Mouse (Mus musculus): ENCODE results near the gene Ryr1. TPM values are rescaled to one million over a fixed set of nuclear protein-coding genes. Genes with fewer than 3 reads are reported as not detected.
A peak's percentile ranks its signal among the peaks of the same experiment; 100 is the strongest.

Ryr1 gene
- polyA plus RNA-seq, 1 experiment from 2014 or later = 0.97 TPM

DNA sequence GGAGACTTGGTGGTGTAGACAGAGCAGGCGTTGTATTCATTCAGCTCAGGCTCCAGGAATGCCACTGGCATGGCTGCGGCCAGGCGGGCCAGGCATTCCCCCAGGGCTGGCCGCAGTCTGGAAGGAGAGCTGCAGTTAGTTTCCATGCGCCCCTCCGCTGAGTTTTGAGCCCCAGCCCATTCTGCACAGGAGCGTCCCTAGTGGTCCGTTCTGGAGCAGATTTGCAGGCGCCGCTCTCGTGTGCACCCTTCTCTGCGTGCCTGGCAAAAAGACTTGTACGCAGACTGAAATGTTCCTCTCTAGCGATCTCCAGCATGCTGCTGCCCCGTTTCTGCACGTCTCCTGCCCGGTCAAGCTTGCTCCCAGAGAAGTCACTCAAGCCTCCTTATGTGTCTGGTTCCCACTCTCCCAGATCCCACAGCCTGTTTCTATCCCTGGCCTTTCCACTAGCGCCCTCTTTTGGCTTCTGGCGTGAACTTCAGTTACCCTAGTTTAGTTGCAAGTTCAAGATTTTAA is 63.4 kb downstream of the Ryr1 start:
- H3K27me3 ChIP-seq (ENCODE audit: insufficient read depth, poor library complexity, severe bottlenecking) = peaks cover 33% of the 10 kb centered on the region
- peaks cover 10% of the 10 kb centered on the region; the same call in 1 of the 2 replicates for H3K9me3 ChIP-seq
- H3K36me3 ChIP-seq = no peaks in the 10 kb centered on the region
- peak; percentile 59 for DNase-seq (ENCODE audit: low spot score)
- peaks cover 9% of the 10 kb centered on the region for H3K4me1 ChIP-seq (replicated peaks)
- peak overlapping the region; percentile 19 for H3K4me3 ChIP-seq
- H3K27ac ChIP-seq = peak overlapping the region; percentile 59; the same call in 1 of the 2 replicates
- WGBS = 8% methylated on average over 19 of the region's 19 CpGs

DNA sequence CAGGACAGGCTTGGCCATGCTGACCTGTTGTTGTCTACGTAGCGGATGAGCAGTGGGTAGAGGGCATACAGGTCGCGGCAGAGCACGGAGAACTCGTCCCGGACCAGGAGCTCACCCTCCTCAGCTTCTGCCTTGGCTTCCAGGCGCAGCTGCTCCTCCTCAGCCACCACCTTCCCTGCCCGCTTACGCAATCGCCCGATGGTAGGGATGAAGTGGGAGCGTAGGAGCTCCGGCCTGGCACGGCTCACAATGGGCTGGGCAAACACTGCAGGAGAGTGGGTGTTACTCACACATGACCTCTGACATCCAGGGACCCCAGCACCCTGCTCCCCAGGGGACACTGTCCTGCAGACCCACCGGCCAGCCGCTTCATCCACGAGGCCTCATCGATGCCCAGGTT is 65.5 kb downstream of the Ryr1 start:
- Histone ChIP-seq H3K27me3 (ENCODE audit: insufficient read depth, poor library complexity, severe bottlenecking) (peaks cover 54% of the 10 kb centered on the region), H3K4me3 (no peak overlapping the region), H3K4me1 (replicated peaks) (peaks cover 9% of the 10 kb centered on the region), H3K36me3 (no peaks in the 10 kb centered on the region), H3K9me3 (no peaks in the 10 kb centered on the region), H3K27ac (no peak overlapping the region)
- WGBS = 82% methylated on average over 19 of the region's 19 CpGs
- no peak for DNase-seq (ENCODE audit: low spot score)

DNA sequence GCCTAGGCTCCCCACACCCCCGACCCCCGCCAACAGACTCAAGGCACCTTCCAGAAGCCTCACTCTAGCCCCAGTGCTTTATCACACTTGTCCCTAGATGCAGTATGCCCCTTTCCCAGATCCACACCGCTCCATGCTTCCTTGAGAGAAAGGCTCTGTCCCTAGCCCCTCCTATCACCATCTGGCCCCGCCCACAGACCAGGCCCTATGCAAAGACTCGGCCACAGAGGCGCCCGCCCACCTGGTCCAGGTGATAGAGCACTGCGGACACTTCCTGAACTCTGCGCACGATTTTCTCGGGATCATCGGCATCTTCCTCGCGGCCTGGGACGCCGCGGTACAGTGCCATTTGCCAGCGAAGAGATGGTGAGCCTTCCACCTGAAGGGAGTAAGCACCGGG is 72.2 kb downstream of the Ryr1 start:
- H3K9me3 ChIP-seq = peaks cover 6% of the 10 kb centered on the region; the same call in 1 of the 2 replicates
- no peak overlapping the region for H3K27ac ChIP-seq
- no peaks in the 10 kb centered on the region for H3K36me3 ChIP-seq
- H3K27me3 ChIP-seq (ENCODE audit: insufficient read depth, poor library complexity, severe bottlenecking) = peaks cover 63% of the 10 kb centered on the region
- peaks cover 9% of the 10 kb centered on the region for H3K4me1 ChIP-seq (replicated peaks)
- H3K4me3 ChIP-seq = peak overlapping the region; percentile 26
- 5% methylated on average over 19 of the region's 19 CpGs for WGBS
- DNase-seq (ENCODE audit: low spot score) = no peak

DNA sequence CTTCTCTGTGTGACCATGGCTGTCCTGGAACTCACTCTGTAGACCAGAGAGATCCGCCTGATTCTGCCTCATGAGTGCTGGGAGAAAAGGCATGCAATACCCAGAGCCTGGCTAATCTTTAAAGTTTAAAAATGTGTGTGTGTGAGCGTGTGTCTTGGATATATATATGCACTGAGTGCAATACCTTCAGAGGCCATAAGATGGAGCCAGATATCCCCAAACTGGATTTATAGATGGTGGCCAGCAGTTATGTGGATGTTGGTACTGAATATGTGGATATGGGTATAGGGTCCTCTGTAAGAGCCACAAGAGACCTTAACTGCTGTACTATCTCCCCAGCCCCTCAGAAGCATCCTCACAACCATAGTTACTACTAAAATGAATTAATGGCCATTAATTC is 74.2 kb downstream of the Ryr1 start:
- H3K27ac ChIP-seq = no peak overlapping the region
- peaks cover 16% of the 10 kb centered on the region for H3K4me1 ChIP-seq (replicated peaks)
- WGBS = 40% methylated on average over 2 of the region's 2 CpGs
- H3K9me3 ChIP-seq = peaks cover 6% of the 10 kb centered on the region; the same call in 1 of the 2 replicates
- no peak for DNase-seq (ENCODE audit: low spot score)
- no peak overlapping the region for H3K4me3 ChIP-seq
- peaks cover 48% of the 10 kb centered on the region for H3K27me3 ChIP-seq (ENCODE audit: insufficient read depth, poor library complexity, severe bottlenecking)
- H3K36me3 ChIP-seq = no peaks in the 10 kb centered on the region

DNA sequence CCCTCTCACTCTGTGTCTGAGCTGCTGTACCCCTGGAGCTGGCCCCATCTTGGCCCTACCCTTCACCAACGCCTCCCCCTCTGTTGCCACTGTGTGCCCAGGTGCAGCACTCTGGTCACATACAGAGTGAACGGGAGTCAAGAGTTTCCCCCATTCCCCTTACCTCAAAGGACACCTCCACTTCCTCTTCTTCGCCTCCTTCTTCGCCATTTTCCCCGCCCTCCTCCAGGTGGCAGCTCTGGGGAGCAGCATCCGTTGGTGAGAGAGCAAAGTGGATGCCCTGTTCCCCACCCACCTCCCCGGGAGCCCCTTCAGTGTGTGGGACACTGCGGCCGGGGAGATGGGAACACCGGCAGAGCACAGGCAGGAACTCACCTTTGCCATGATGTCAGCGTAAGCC is 76.4 kb downstream of the Ryr1 start:
- no peak overlapping the region for H3K4me3 ChIP-seq
- peaks cover 29% of the 10 kb centered on the region for H3K4me1 ChIP-seq (replicated peaks)
- peaks cover 33% of the 10 kb centered on the region for H3K27me3 ChIP-seq (ENCODE audit: insufficient read depth, poor library complexity, severe bottlenecking)
- WGBS = 79% methylated on average over 11 of the region's 11 CpGs
- no peak for DNase-seq (ENCODE audit: low spot score)
- H3K27ac ChIP-seq = no peak overlapping the region
- peaks cover 6% of the 10 kb centered on the region; the same call in 1 of the 2 replicates for H3K9me3 ChIP-seq
- no peaks in the 10 kb centered on the region for H3K36me3 ChIP-seq

DNA sequence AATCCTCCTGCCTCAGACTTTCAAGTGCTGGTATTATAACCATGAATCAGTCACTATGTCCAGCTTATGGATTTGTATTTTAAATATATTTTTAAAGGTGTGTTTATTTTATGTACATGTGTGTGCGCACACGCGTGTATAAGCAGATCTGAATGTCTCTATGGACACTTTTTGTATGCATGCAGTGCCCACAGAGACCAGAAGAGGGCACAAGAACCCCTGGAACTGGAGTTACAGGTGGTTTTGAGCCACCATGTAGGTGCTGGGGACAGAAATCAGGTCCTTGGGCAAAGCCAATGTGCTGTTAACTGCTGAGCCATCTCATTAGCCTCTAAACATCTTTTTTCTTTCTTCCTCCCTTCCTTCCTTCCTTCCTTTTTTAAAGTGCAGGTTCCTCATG is 76.9 kb downstream of the Ryr1 start:
- 81% methylated on average over 3 of the region's 3 CpGs for WGBS
- Histone ChIP-seq H3K9me3 (peaks cover 6% of the 10 kb centered on the region; the same call in 1 of the 2 replicates), H3K27ac (no peak overlapping the region), H3K36me3 (no peaks in the 10 kb centered on the region), H3K4me3 (no peak overlapping the region), H3K27me3 (ENCODE audit: insufficient read depth, poor library complexity, severe bottlenecking) (peaks cover 28% of the 10 kb centered on the region), H3K4me1 (replicated peaks) (peaks cover 34% of the 10 kb centered on the region)
- DNase-seq (ENCODE audit: low spot score) = no peak

DNA sequence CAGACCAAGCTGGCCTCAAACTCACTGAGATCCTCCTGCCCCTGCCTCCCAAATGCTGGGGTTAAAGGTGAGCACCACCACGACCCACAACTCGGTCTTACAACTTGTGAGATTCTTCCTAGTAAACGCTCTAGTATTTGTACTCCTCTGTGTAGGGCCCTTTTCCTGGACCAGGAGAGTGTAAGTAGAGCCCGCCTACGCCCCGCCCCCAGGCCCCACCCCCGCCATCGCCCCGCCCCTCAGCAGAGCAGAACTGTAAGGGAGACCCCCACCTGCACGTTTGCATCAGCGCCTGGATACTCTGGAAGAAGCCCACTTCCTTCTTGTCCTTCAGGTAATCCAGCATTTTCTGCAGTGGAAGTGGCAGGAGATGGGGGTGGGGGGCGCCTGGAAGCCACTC is 78.4 kb downstream of the Ryr1 start:
- WGBS = 4% methylated on average over 12 of the region's 12 CpGs
- Histone ChIP-seq H3K27ac (no peak overlapping the region), H3K4me1 (replicated peaks) (peaks cover 29% of the 10 kb centered on the region), H3K27me3 (ENCODE audit: insufficient read depth, poor library complexity, severe bottlenecking) (peaks cover 13% of the 10 kb centered on the region), H3K9me3 (peaks cover 6% of the 10 kb centered on the region; the same call in 1 of the 2 replicates), H3K4me3 (no peak overlapping the region; the same call in 1 of the 2 replicates), H3K36me3 (no peaks in the 10 kb centered on the region)
- DNase-seq (ENCODE audit: low spot score) = no peak

DNA sequence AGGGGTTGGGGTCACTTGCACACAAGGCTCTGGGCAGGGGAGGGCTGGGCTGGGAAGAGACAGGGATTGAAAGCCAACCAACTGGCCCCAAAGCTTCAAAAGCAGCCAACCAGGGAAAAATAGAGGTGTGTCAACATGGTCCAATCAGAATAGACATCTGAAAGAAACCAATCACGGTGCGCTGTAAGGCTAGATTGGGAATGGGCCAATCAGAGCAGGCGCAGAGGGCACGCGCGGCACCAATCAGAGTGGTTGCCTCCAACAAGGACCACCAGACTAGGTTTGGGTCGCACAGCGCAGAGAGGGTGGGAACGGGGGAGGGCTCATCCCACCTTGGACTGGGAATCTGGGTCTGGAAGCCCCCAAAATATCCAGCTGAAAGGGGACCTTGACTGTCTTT is 80.7 kb downstream of the Ryr1 start:
- Histone ChIP-seq H3K4me1 (replicated peaks) (peaks cover 42% of the 10 kb centered on the region), H3K27ac (peak overlapping the region; percentile 53), H3K4me3 (0 out of 2 replicates have a peak overlapping the region, but pooled peaks have one; percentile 9), H3K27me3 (ENCODE audit: insufficient read depth, poor library complexity, severe bottlenecking) (peaks cover 8% of the 10 kb centered on the region), H3K36me3 (no peaks in the 10 kb centered on the region), H3K9me3 (peaks cover 6% of the 10 kb centered on the region; the same call in 1 of the 2 replicates)
- 59% methylated on average over 9 of the region's 9 CpGs for WGBS
- peak; percentile 35 for DNase-seq (ENCODE audit: low spot score)

DNA sequence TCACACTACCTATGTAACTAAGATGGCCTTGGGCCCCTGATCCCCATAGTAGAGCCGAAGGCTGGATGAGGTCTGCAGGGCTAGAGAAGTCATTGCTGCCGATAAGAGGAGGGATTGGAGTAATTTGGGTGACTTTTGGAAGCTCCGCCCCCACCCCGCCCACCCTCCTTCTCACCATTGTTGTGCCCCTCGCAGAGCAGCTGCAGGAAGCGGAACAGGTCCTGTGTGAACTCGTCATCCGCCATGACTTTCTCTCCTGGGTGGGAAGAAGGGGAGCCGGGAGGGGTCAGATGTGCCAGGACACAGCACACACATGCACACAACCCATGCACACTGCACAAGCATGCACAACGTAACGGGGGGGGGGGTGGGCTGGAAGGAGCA is 81.3 kb downstream of the Ryr1 start:
- H3K27me3 ChIP-seq (ENCODE audit: insufficient read depth, poor library complexity, severe bottlenecking) = peaks cover 8% of the 10 kb centered on the region
- H3K9me3 ChIP-seq = peaks cover 6% of the 10 kb centered on the region; the same call in 1 of the 2 replicates
- H3K4me1 ChIP-seq (replicated peaks) = peaks cover 42% of the 10 kb centered on the region
- peak; percentile 21 for DNase-seq (ENCODE audit: low spot score)
- H3K4me3 ChIP-seq = 0 out of 2 replicates have a peak overlapping the region, but pooled peaks have one; percentile 16
- H3K36me3 ChIP-seq = no peaks in the 10 kb centered on the region
- WGBS = 48% methylated on average over 11 of the region's 11 CpGs
- peak overlapping the region; percentile 53 for H3K27ac ChIP-seq

DNA sequence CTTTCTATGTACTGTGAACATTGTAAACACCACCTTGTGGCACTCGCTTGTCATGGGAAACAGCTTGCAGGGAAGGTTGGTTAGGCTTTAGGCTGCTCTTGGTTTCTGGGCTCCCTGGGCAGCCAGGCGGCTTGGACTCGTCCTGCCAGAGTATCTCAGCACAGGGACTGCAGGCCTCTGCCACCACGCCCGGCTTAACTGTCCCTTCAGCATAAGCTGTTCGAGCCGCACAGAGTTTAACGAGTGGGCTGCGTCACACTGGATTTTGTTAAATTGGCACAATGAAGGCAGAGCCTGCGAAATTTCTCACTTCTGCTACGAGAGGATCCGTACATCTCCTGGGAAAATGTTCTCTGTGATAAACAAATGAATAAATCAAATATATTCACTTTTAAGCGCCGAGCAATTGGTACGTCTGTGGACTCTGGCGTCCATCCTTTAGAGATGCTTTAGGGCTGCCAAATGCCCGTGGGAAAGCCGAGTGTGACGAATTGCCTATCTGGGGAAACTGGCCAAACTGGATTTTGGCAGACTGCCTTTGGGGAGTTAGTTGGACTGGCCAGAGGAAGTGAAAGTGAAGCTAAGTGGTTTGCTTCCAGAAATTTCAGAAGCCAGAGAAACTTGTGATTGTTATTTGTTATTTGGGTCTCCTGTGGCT is 81.8 kb downstream of the Ryr1 start:
- DNase-seq (ENCODE audit: low spot score) = no peak
- Histone ChIP-seq H3K9me3 (peaks cover under 1% of the 10 kb centered on the region; the same call in 1 of the 2 replicates), H3K4me3 (no peak overlapping the region), H3K27ac (peak overlapping the region; percentile 53; the same call in 1 of the 2 replicates), H3K4me1 (replicated peaks) (peaks cover 42% of the 10 kb centered on the region), H3K36me3 (no peaks in the 10 kb centered on the region), H3K27me3 (ENCODE audit: insufficient read depth, poor library complexity, severe bottlenecking) (peaks cover 8% of the 10 kb centered on the region)
- 82% methylated on average over 19 of the region's 19 CpGs for WGBS

DNA sequence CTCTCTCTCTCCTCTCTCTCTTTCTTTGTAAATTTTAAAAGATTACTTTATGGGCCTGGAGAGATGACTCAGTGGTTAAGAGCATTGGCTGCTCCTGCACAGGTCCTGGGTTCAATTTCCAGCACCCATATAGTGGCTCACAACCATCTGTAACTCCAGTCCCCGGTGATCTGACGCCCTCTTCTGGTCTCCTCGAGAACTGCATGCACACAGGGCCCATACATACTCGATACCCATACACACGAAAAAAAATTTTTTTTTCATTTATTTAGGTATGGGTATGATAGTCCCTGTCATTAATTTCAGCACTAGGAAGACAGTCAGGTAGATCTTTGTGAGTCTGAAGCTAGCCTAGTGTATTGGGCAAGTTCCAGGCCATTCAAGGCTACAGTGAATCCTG is 83.8 kb downstream of the Ryr1 start:
- WGBS = 82% methylated on average over 5 of the region's 5 CpGs
- peaks cover 8% of the 10 kb centered on the region for H3K27me3 ChIP-seq (ENCODE audit: insufficient read depth, poor library complexity, severe bottlenecking)
- no peaks in the 10 kb centered on the region for H3K36me3 ChIP-seq
- H3K4me3 ChIP-seq = no peak overlapping the region
- DNase-seq (ENCODE audit: low spot score) = no peak
- no peak overlapping the region for H3K27ac ChIP-seq
- 0 out of 2 replicates have a peak, but pooled peaks cover 3% of the 10 kb centered on the region for H3K9me3 ChIP-seq
- H3K4me1 ChIP-seq (replicated peaks) = peaks cover 36% of the 10 kb centered on the region

DNA sequence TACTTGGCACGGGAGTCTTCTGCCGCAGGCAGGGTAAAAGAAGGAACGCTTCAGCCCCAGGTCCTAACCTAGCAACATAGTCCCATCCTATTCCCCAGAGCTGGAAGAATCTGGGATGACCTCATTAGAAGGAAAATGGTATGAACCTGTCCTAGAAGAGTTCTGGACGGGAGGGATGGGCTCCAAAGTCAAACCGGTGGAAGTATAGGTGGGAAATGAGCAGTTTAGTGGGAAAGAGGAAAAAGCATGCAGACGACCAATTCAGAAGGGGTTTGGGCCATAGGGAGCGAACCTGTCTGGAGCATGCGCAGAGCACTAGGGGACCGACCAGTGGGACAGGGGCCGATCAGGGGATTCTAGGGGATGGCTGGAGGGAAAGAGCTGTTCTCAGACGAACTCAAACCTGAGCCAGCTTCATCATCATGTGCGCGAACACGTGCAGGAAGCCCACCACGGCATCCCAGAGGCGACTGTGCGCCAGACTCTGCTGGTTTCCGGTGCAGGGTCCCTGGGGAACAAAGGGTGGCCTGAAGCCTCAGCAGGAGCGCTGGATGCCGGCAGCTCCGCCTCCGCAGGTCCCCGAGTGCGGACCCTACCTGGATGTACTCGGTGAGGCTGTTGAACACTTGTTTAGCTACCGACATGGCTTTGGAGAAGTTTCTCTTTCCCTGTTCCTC is 84.9 kb downstream of the Ryr1 start:
- Histone ChIP-seq H3K4me1 (replicated peaks) (peaks cover 35% of the 10 kb centered on the region), H3K27ac (peak overlapping the region; percentile 86), H3K4me3 (peak overlapping the region; percentile 55), H3K9me3 (0 out of 2 replicates have a peak, but pooled peaks cover 5% of the 10 kb centered on the region), H3K36me3 (no peaks in the 10 kb centered on the region), H3K27me3 (ENCODE audit: insufficient read depth, poor library complexity, severe bottlenecking) (peaks cover under 1% of the 10 kb centered on the region; the same call in 1 of the 2 replicates)
- 1% methylated on average over 26 of the region's 26 CpGs for WGBS
- DNase-seq (ENCODE audit: low spot score) = peak; percentile 74

DNA sequence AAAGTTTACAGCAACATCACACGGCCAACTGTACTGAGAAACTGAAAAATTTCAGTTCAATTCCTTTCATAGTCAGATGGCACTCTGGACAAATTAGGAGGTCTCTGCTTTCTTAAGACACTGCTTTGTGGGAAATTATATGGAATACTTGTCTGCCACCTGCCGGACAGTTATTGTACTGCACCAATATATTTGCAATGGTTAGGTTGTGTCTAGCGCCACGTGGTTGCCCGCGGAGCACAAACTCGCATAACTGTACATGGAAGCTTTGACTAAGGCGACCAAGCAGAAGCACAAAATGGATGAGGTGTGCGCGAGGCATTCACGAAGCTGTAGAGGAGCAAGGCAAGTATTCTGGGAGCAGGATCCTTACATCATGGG is 85.4 kb downstream of the Ryr1 start:
- DNase-seq (ENCODE audit: low spot score) = peak; percentile 89
- Histone ChIP-seq H3K4me1 (replicated peaks) (peaks cover 31% of the 10 kb centered on the region), H3K36me3 (no peaks in the 10 kb centered on the region), H3K4me3 (peak overlapping the region; percentile 55), H3K27me3 (ENCODE audit: insufficient read depth, poor library complexity, severe bottlenecking) (no peaks in the 10 kb centered on the region), H3K27ac (peak overlapping the region; percentile 86), H3K9me3 (0 out of 2 replicates have a peak, but pooled peaks cover 5% of the 10 kb centered on the region)
- WGBS = 3% methylated on average over 11 of the region's 11 CpGs

All from hindbrain, embryonic 10.5 days (tissue).